Mouse (Mus musculus): Measurements from ENCODE around the gene Bmyc.
"Not testable (repeated sequence)": the region's sequence is repeated elsewhere in the genome, so short reads cannot be mapped to it uniquely, and the experiment has no call there.

- TF ChIP-seq CTCF (IDR thresholded peaks at IDR 0.05; ENCODE audit: low read depth, low read length); POLR2AphosphoS5 (IDR thresholded peaks at IDR 0.05; ENCODE audit: insufficient replicate concordance, low read depth, low read length); GATA1 (IDR thresholded peaks at IDR 0.05; ENCODE audit: borderline replicate concordance, low read length); TAL1 (conservative IDR thresholded peaks at IDR 0.05; ENCODE audit: low read depth, low read length); GATA2 (IDR thresholded peaks at IDR 0.05; ENCODE audit: borderline replicate concordance, low read depth, low read length): not testable (repeated sequence)
These were observed 6.8 kb upstream of the Bmyc start, which contains the start of gene Obp2a for GRCm38 (mm10) chr2:25699743-25700142.

Measured in G1E (cell line).